Mouse (Mus musculus): ENCODE measurements around the gene Calcoco2. TPM values are rescaled to one million over a fixed set of nuclear protein-coding genes. Genes with fewer than 3 reads are reported as not detected.
"Not testable (repeated sequence)": the region's sequence is repeated elsewhere in the genome, so short reads cannot be mapped to it uniquely, and the experiment has no call there.

Calcoco2 gene
- polyA plus RNA-seq, 1 experiment from 2014 or later = not detected

DNA sequence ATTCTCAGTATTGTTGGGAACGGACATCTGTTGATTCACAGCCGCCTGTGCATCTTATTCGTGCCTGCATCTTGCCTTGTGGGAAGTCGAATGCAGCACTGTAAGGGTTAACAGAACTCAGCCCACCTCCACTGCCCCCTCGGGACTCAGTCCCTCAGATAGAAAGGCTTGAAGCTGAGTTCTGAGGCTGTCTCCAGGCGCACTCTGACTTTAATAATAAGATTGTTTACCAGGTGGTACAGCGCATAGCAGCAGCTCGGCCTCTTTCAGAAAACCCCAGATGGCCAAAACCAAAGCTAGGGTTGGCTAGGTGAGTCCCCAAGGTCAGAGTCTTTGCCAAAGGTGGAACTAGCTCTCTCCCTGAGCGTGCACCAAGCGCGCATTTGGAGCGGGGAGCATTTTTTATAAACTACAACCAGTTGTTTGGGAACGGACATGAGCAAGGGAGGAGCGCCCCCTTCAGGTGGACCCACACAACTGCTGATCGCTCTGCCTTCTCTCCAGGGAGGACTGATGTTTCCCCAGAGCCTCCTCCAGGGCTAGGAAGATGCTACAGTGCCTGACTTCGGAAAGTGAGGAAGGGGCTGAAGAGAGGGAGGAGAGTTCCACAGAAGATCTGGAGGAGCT is 21.6 kb upstream of the Calcoco2 start, which contains the start of gene Ttll6:
Gene Ttll6, plus strand, starts transcription at position 548 of the 627 bp plus-strand sequence.
- H3K4me1 ChIP-seq (replicated peaks; ENCODE audit: insufficient read depth, low read length) = no peaks in the 10 kb centered on the region; the same call in 1 of the 2 replicates
- H3K4me2 ChIP-seq (ENCODE audit: low read length) = peak within 1 kb of the TSS; percentile 41
- peak; percentile 80 for TF ChIP-seq CTCF (IDR thresholded peaks at IDR 0.05; ENCODE audit: low read depth)
- no peaks in the 10 kb centered on the region for H3K36me3 ChIP-seq (ENCODE audit: insufficient read depth, low read length)
- H3K9ac ChIP-seq (ENCODE audit: low read depth, low read length) = no peak within 1 kb of the TSS
- no peak within 1 kb of the TSS for H3K27ac ChIP-seq
- H3K4me3 ChIP-seq (replicated peaks; ENCODE audit: low read depth, low read length) = no peak within 1 kb of the TSS
- 0 out of 2 replicates have a peak, but pooled peaks cover 7% of the 10 kb centered on the region for H3K27me3 ChIP-seq (ENCODE audit: insufficient read depth, low read length)
- no peaks in the 10 kb centered on the region for H3K9me3 ChIP-seq (replicated peaks; ENCODE audit: low read length)
- DNase-seq (ENCODE audit: low spot score) = peak; percentile 87
- ATAC-seq (replicated peaks; ENCODE audit: low FRiP score, low read depth) = no peak
- 19% methylated on average over 16 of the region's 16 CpGs for WGBS

DNA sequence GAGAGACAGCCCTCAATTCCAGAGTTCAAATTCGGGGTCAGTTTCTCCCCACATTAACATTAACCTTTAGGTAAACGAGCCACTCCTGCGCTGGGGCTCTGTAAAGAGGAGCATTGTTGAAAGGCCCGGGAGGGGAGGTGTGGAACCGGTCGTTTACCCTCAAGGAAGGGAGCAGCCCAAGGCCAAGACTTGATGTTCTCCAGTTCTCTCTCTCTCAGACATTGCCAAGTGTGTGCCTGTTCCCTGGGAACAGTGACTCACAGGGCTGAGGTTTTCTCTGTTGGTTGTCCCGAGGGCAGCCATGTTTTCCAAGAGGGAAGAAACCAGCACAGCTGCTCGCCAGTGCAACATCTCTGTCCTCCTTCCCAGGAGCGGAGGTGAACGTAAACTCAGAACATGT is 18.8 kb upstream of the Calcoco2 start:
- Histone ChIP-seq H3K27me3 (ENCODE audit: insufficient read depth, low read length) (0 out of 2 replicates have a peak, but pooled peaks cover 13% of the 10 kb centered on the region), H3K4me2 (ENCODE audit: low read length) (no peak overlapping the region), H3K4me1 (replicated peaks; ENCODE audit: insufficient read depth, low read length) (no peaks in the 10 kb centered on the region; the same call in 1 of the 2 replicates), H3K36me3 (ENCODE audit: insufficient read depth, low read length) (no peaks in the 10 kb centered on the region), H3K9me3 (replicated peaks; ENCODE audit: low read length) (no peaks in the 10 kb centered on the region), H3K4me3 (replicated peaks; ENCODE audit: low read depth, low read length) (no peak overlapping the region), H3K9ac (ENCODE audit: low read depth, low read length) (no peak overlapping the region), H3K27ac (no peak overlapping the region)
- no peak for DNase-seq (ENCODE audit: low spot score)
- ATAC-seq (replicated peaks; ENCODE audit: low FRiP score, low read depth) = no peak
- WGBS = 46% methylated on average over 10 of the region's 10 CpGs
- TF ChIP-seq CTCF (IDR thresholded peaks at IDR 0.05; ENCODE audit: low read depth) = no peak

DNA sequence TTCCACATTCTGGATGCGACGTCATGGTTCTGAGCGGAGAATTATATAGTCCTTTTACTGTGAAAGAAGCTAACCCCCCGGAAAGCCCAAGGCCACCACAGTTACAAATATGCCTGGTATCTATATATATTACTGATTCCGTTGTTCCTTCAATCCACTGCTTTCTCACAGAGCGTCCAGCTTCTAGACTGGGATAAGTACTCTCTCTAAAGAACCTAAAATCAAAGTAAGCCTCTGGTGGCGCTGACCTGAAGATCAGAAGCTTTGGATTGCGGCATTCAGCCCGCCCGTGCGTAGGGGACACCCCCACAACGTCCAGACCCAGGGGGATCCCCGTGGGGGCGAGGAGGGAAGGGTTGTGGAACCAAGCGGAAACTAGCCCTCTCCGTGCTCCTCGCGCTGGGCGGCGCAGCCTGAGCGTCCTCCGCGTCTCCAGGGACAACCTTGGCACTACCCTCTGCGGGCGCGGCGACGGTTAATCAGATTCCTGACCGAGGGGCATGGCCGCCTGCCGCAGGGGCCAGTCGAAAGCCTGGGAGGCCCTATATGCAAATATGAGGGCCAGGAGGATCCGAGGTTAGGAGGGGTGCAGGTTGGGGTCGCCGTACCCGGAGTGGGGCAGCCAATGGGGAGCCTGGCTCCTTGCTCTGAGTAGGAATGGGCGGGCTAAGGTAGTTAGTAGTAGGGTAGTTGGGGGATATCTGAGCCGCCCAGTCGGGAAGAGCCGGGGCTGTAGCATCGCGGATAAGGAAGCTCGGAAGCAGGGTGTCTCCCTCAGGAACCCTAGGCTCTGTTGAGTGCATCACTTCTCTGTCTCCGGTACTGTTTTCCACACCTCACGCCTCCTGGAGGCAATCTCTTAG is 12.5 kb upstream of the Calcoco2 start:
- no peak overlapping the region for H3K27ac ChIP-seq
- no peak overlapping the region for H3K9ac ChIP-seq (ENCODE audit: low read depth, low read length)
- H3K27me3 ChIP-seq (ENCODE audit: insufficient read depth, low read length) = peaks cover 17% of the 10 kb centered on the region; the same call in 1 of the 2 replicates
- peak overlapping the region; percentile 39 for H3K4me3 ChIP-seq (replicated peaks; ENCODE audit: low read depth, low read length)
- H3K4me2 ChIP-seq (ENCODE audit: low read length) = peak overlapping the region; percentile 76
- ATAC-seq (replicated peaks; ENCODE audit: low FRiP score, low read depth) (no peak), DNase-seq (ENCODE audit: low spot score) (peak; percentile 28)
- no peak for TF ChIP-seq CTCF (IDR thresholded peaks at IDR 0.05; ENCODE audit: low read depth)
- H3K4me1 ChIP-seq (replicated peaks; ENCODE audit: insufficient read depth, low read length) = 0 out of 2 replicates have a peak, but pooled peaks cover 5% of the 10 kb centered on the region
- H3K9me3 ChIP-seq (replicated peaks; ENCODE audit: low read length) = no peaks in the 10 kb centered on the region
- WGBS = 1% methylated on average over 44 of the region's 45 CpGs
- H3K36me3 ChIP-seq (ENCODE audit: insufficient read depth, low read length) = no peaks in the 10 kb centered on the region

DNA sequence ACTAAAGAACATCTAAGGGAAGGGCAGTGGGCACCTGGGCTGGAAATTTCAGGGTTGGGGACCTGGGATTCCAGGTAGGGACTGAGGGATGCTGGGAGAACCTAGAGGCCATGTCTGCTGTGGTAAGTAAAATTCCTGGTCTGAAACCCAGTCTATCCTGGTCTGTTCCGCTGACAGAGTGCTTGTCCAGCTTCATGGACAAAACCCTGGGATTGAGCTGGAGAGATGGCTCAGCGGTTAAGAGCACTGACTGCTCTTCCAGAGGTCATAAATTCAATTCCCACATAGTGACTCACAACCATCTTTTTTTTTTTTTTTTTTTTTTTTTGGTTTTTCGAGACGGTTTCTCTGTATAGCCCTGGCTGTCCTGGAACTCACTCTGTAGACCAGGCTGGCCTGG is 11.0 kb upstream of the Calcoco2 start:
- H3K27me3 ChIP-seq (ENCODE audit: insufficient read depth, low read length) = peaks cover 17% of the 10 kb centered on the region; the same call in 1 of the 2 replicates
- 59% methylated on average over 4 of the region's 4 CpGs for WGBS
- not testable (repeated sequence) for H3K4me3 ChIP-seq (replicated peaks; ENCODE audit: low read depth, low read length); H3K9me3 ChIP-seq (replicated peaks; ENCODE audit: low read length); H3K9ac ChIP-seq (ENCODE audit: low read depth, low read length); H3K36me3 ChIP-seq (ENCODE audit: insufficient read depth, low read length); DNase-seq (ENCODE audit: low spot score); H3K4me1 ChIP-seq (replicated peaks; ENCODE audit: insufficient read depth, low read length); H3K27ac ChIP-seq; H3K4me2 ChIP-seq (ENCODE audit: low read length); ATAC-seq (replicated peaks; ENCODE audit: low FRiP score, low read depth)

DNA sequence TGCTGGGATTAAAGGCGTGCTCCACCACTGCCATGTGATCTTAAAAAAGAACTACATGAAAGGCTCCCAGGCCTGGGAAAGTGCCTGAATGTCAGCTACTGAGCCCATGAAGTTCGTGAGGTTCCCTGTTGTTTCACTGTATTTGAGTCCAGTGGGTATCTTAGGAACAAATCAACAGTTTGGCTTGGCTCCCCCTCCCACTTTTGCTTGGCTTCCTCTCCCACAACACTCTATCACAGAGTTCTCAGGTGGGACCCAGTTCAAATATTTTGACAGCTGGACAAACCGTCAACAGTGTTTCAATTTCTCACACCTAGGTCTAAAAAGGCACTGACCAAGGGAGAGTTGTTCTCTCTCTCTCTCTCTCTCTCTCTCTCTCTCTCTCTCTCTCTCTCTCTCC is 7.6 kb upstream of the Calcoco2 start:
- ATAC-seq (replicated peaks; ENCODE audit: low FRiP score, low read depth) (no peak), DNase-seq (ENCODE audit: low spot score) (no peak)
- H3K9ac ChIP-seq (ENCODE audit: low read depth, low read length) = no peak overlapping the region
- H3K27ac ChIP-seq = no peak overlapping the region
- H3K4me3 ChIP-seq (replicated peaks; ENCODE audit: low read depth, low read length) = no peak overlapping the region
- peaks cover 11% of the 10 kb centered on the region; the same call in 1 of the 2 replicates for H3K27me3 ChIP-seq (ENCODE audit: insufficient read depth, low read length)
- H3K4me2 ChIP-seq (ENCODE audit: low read length) = no peak overlapping the region
- H3K4me1 ChIP-seq (replicated peaks; ENCODE audit: insufficient read depth, low read length) = 0 out of 2 replicates have a peak, but pooled peaks cover 3% of the 10 kb centered on the region
- no peak for TF ChIP-seq CTCF (IDR thresholded peaks at IDR 0.05; ENCODE audit: low read depth)
- H3K9me3 ChIP-seq (replicated peaks; ENCODE audit: low read length) = no peaks in the 10 kb centered on the region
- H3K36me3 ChIP-seq (ENCODE audit: insufficient read depth, low read length) = no peaks in the 10 kb centered on the region
- WGBS = 62% methylated on average over 3 of the region's 3 CpGs

DNA sequence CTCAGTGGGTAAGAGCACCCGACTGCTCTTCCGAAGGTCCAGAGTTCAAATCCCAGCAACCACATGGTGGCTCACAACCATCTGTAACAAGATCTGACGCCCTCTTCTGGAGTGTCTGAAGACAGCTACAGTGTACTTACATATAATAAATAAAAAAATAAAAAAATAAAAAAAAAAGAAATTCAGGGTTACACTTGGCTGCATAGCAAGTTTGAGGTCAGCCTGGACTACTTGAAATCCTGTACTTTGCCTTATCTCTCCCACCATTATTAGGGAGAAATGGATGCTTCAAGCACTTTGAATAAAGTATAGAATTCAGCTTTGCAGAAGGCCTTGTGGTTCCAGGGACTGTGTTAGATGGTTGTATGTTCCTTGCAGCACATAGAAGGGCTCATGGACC is 5.2 kb upstream of the Calcoco2 start:
- not testable (repeated sequence) for H3K27ac ChIP-seq; H3K27me3 ChIP-seq (ENCODE audit: insufficient read depth, low read length); DNase-seq (ENCODE audit: low spot score); H3K4me3 ChIP-seq (replicated peaks; ENCODE audit: low read depth, low read length); H3K36me3 ChIP-seq (ENCODE audit: insufficient read depth, low read length); H3K9ac ChIP-seq (ENCODE audit: low read depth, low read length); H3K4me2 ChIP-seq (ENCODE audit: low read length); ATAC-seq (replicated peaks; ENCODE audit: low FRiP score, low read depth); H3K9me3 ChIP-seq (replicated peaks; ENCODE audit: low read length); H3K4me1 ChIP-seq (replicated peaks; ENCODE audit: insufficient read depth, low read length)
- 92% methylated on average over 3 of the region's 3 CpGs for WGBS

All from kidney, postnatal 0 days (tissue).